Mouse (Mus musculus): ENCODE results near the gene Hoxb3. TPM values are rescaled to one million over a fixed set of nuclear protein-coding genes. Genes with fewer than 3 reads are reported as not detected.

The Hoxb3 gene
- polyA plus RNA-seq, 1 experiment from 2014 or later = 1.1 TPM

DNA sequence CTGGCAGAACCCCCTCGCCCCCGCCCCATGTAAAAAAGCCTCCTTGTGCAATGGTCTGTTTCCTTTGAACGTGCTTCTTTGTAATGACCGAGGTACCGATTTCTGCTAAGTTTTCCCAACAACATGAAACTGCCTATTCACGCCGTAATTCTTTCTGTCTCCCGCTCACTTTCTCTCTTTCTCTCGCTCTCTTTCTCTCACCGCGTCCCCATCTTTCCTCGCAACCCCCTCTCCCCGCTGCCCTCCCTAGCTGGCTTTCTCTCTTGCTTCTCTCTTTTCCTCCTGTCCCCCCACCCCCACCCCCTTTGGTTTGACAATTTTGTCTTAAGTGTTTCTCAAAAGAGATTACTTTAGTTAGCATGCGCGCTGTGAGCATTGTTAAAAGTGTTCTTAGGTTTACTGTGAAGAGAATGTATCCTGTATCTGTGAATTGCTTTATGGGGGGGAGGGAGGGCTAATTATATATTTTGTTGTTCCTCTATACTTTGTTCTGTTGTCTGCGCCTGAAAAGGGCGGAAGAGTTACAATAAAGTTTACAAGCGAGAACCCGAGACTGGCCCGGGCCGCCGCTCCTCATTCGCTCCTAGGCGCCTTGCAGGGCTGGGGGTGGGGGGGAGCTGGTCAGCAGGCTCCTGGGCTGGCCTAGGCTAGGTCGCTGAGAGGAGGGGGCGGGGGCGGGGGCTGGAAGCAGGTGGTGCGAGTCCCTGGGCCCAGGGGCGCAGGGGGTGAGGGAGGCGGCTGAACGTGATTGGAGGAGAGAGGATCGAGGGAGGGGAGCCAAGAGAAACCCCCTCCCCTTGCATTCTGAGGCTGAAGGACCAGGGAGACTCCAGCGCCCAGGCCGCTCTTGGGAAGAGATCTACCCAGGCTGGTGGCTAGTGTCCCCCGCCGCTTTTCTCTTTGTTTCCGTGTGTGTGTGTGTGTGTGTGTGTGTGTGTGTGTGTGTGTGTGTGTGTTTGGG is 38.1 kb upstream of the Hoxb3 start:
- no peak overlapping the region for H3K27ac ChIP-seq
- no peaks in the 10 kb centered on the region for H3K79me2 ChIP-seq (ENCODE audit: inconsistent target)
- WGBS (ENCODE audit: missing documents) = 5% methylated on average over 29 of the region's 37 CpGs
- no peaks in the 10 kb centered on the region for H3K36me3 ChIP-seq (ENCODE audit: inconsistent target)
- H3K4me3 ChIP-seq (ENCODE audit: inconsistent target) = no peak overlapping the region

DNA sequence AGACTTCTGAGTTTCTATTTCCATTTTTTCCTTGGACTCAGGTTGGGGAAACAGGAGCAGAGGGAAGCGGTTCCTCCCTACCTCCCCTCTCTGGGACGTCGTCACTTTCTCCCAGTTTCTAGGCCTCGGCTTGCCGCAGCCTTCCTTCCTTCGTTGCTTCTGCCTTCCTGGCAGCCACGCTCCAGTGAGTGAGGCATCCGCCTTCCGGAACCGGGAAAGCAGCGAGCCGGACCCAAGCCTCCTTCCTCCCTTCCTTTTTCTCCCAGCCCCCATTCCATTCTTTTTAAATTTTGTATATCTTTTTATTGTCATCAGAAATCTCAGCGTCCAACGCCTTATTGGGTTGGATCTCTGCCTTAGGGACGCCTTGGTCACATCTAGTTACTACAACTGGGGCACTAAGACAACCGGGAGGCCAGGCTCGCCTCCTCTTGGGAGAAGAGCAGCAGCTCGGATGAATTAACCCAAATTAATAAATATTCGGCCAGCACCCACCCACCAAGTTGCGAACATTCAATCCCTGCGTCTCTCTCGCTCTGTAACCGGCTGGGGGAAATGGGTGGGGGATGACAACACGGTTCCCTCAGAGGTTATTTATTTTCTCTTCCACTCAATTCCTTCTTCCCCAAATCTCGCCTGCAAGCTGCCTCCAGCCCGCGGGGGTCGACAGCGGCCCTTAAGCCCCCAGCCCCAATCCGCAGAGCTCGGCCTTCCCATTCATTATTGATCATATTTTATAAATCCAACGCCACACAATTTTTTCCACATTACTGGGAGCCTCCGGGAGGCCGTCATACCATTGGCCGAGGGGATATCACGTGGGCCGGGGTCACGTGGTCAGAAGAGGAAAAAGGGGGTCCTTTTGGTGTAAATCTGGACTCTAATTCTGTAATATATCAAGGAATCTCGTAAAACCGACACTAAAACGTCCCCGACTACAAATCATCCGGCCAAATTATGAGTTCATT is 37.1 kb upstream of the Hoxb3 start, which contains the start of gene Hoxb7:
Gene Hoxb7, plus strand, starts transcription at position 853 of the 968 bp plus-strand sequence.
- Histone ChIP-seq H3K79me2 (ENCODE audit: inconsistent target) (no peaks in the 10 kb centered on the region), H3K36me3 (ENCODE audit: inconsistent target) (no peaks in the 10 kb centered on the region), H3K27ac (no peak within 1 kb of the TSS), H3K4me3 (ENCODE audit: inconsistent target) (no peak within 1 kb of the TSS; the same call in 1 of the 2 replicates)
- WGBS (ENCODE audit: missing documents) = 3% methylated on average over 43 of the region's 43 CpGs

DNA sequence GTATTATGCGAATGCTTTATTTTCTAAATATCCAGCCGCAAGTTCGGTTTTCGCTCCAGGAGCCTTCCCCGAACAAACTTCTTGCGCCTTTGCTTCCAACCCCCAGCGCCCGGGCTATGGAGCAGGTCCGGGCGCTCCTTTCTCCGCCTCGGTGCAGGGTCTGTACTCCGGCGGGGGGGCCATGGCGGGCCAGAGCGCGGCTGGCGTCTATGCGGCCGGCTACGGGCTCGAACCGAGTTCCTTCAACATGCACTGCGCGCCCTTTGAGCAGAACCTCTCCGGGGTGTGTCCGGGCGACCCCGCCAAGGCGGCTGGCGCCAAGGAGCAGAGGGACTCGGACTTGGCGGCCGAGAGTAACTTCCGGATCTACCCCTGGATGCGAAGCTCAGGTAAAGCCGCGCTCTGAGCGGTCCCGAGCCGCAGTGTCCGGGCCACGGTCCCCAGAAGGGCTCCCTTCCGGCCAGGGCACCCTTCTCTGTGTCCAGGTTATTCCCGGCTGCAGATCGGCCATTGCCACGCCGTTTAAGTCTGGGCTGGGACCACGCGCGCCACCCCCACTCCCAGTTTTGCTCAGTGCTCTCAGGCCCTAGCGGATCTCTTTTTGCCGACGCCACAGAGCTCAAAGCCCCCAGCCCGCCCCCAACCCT is 36.3 kb upstream of the Hoxb3 start:
- Histone ChIP-seq H3K4me3 (ENCODE audit: inconsistent target) (no peak overlapping the region; the same call in 1 of the 2 replicates), H3K27ac (no peak overlapping the region), H3K36me3 (ENCODE audit: inconsistent target) (no peaks in the 10 kb centered on the region), H3K79me2 (ENCODE audit: inconsistent target) (no peaks in the 10 kb centered on the region)
- WGBS (ENCODE audit: missing documents) = 6% methylated on average over 54 of the region's 55 CpGs

DNA sequence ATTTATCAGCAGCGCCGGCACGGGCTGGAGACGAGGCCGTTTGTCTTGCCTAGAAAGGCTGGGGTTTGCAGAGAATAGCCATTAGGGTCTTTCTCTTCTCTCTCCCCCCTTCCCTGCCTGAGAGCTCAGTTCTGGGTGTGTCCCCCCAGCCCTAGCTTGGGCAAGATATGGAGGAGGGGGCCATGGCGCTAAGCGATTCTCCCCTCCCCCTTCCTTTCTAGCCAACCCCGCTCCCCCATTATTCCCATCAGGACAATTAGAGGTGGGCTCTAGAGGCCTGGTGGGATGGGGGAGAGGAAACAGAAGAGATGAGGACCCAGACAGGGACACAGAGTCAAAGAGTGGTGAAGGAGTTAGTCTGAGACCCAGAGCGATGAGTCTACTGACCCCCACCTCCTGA is 35.7 kb upstream of the Hoxb3 start:
- Histone ChIP-seq H3K4me3 (ENCODE audit: inconsistent target) (no peak overlapping the region), H3K36me3 (ENCODE audit: inconsistent target) (no peaks in the 10 kb centered on the region), H3K27ac (no peak overlapping the region), H3K79me2 (ENCODE audit: inconsistent target) (no peaks in the 10 kb centered on the region)
- WGBS (ENCODE audit: missing documents) = 46% methylated on average over 9 of the region's 9 CpGs

DNA sequence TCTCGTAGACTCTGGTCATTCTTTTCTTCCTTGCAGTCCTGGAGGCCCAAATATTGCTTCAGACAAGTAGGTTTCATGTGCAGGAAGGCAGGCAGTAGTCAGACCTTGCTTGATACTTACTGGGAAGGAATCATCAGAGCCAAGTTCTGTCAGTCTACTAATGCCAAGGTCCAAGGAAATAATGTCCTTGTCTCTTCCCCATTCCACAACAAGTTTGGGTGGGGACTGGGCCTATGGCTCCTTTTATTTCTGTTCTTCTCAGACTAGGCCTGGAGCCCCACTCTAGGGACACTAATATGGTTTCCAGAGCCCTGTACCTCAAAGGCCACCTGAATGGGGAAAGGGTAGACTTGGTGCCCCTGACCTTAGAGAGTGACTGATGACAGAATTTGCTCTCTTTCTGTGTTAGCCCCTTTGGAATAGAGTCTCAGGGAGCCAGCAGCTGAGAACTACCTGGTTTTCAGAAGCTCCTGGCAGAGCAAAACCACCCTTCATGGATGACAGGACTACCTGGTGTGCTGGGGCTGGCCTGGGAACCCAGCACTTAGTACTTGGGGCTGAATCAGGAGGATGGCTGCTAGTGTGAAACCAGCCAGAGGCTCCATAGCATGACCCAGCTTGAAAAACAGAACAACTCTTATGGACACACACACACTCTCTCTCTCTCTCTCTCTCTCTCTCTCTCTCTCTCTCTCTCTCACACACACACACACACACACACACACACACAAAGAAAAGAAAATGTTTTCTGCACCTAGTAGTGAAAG is 34.5 kb upstream of the Hoxb3 start:
- WGBS (ENCODE audit: missing documents) = 81% methylated on average over 1 of the region's 1 CpGs

DNA sequence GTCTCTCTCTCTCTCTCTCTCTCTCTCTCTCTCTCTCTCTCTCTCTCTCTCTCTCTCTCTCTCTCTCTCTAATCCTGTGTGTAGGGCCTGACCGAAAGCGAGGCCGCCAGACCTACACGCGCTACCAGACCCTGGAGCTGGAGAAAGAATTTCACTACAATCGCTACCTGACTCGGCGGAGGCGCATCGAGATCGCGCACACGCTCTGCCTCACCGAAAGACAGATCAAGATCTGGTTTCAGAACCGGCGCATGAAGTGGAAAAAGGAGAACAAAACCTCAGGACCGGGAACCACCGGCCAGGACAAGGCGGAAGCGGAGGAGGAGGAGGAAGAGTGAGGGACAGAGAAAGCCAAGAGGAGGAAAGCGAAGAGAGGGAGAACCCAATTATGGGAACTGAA is 33.8 kb upstream of the Hoxb3 start:
- H3K36me3 ChIP-seq (ENCODE audit: inconsistent target) = no peaks in the 10 kb centered on the region
- WGBS (ENCODE audit: missing documents) = 56% methylated on average over 15 of the region's 21 CpGs
- H3K79me2 ChIP-seq (ENCODE audit: inconsistent target) = no peaks in the 10 kb centered on the region
- H3K4me3 ChIP-seq (ENCODE audit: inconsistent target) = no peak overlapping the region
- H3K27ac ChIP-seq = no peak overlapping the region

More for the DNA sequence above, 34.5 kb upstream of the Hoxb3 start:
- no peaks in the 10 kb centered on the region for H3K79me2 ChIP-seq (ENCODE audit: inconsistent target)
- no peaks in the 10 kb centered on the region for H3K36me3 ChIP-seq (ENCODE audit: inconsistent target)
- no peak overlapping the region for H3K4me3 ChIP-seq (ENCODE audit: inconsistent target)
- H3K27ac ChIP-seq = no peak overlapping the region

DNA sequence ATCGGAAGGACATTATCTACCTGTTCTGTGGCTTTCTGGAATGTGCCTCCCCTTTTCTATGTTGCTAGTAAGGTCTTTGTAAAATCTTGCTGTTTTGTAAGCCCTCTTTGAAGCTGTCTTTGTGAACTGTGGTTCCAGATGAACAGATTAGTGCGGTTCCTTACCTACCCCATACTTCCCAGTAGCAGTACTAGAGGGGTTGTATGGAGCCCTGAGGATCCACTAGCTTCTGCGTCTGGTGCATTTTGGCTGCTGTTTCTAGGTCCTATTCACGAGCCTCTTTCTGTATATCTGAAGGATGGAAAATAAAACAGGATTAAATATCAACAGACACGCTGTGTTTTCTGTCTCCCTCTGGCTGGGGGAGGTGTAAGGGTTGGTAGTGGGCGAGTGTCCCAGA is 33.3 kb upstream of the Hoxb3 start:
- 87% methylated on average over 6 of the region's 6 CpGs for WGBS (ENCODE audit: missing documents)
- H3K4me3 ChIP-seq (ENCODE audit: inconsistent target) = no peak overlapping the region
- H3K79me2 ChIP-seq (ENCODE audit: inconsistent target) = no peaks in the 10 kb centered on the region
- no peak overlapping the region for H3K27ac ChIP-seq
- no peaks in the 10 kb centered on the region for H3K36me3 ChIP-seq (ENCODE audit: inconsistent target)

DNA sequence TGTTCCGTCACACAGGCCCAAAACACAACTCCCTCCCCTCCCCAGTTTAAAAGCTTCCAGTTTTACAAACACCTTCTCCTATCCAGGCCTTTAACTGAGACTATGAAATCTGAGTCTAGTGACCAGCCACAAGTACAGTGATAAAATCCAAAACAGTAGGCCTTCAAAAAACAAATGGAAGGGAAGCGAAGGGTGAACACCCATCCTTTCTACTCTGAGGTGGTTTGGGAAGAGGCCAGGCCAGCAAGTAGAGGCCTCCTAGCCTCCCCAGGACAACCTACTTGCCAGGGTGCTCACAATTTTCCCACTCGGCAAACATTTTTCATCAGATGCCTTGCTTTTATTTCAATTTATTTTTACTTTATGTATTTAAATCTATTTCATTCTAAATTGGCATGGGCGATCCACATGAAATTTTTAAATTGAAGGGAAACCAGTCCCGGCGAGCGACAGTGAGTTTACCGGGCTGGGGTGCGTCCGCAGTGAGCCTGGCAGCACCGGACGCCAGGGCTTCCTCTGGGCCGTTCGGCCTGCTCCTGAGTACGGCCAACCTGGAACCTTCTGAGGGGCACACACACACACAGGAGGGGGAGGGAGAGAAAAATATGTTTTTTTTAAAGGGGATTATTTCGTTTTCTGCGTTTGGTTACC is 32.3 kb upstream of the Hoxb3 start:
- Histone ChIP-seq H3K79me2 (ENCODE audit: inconsistent target) (no peaks in the 10 kb centered on the region), H3K27ac (no peak overlapping the region), H3K4me3 (ENCODE audit: inconsistent target) (no peak overlapping the region), H3K36me3 (ENCODE audit: inconsistent target) (no peaks in the 10 kb centered on the region)
- 86% methylated on average over 17 of the region's 17 CpGs for WGBS (ENCODE audit: missing documents)

DNA sequence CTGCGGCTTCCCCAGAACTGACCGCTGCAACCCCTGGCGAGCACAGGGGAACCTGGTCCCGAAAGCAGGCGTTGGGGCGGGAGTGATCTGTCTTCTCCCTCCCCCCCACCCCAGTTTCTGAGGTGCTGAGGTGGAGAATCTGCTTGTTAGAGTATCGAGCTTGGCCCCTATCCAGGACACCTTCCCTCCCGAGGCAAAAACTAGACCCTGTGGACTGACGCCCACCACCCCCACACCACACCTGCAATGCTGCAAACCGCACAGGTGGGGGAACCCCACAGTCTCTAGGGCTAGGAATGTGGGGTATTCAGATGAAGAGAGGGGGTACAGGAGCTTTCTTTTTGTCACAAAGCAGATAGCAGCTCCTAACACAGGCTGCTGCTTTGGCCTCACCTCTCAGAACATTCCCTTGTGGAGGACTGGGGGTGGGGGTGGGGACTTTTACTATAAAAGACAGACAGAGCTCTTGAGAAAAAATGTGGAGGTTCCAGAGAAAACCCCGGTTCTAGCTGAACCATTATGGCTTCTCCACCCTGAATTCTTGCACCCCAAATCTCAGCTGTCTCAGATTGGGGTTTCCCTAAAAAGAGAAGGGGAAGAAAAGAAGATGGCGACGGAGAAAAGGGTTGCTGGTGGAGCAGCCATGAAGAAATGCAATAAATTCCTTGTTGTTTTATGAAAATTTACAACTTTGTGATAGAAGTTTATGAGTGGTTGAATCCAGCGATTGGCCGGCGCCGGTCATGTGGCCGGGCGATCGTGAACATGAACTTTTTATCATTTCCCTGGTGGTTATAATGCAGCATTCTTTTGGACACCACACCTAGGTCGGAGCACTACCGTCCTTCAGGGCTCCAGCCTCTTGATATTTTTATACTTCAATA is 31.2 kb upstream of the Hoxb3 start, which contains the start of gene Hoxb6:
Gene Hoxb6, plus strand, starts transcription at position 796 of the 884 bp plus-strand sequence.
- WGBS (ENCODE audit: missing documents) = 24% methylated on average over 20 of the region's 22 CpGs
- H3K36me3 ChIP-seq (ENCODE audit: inconsistent target) = no peaks in the 10 kb centered on the region
- no peak within 1 kb of the TSS for H3K27ac ChIP-seq
- no peaks in the 10 kb centered on the region for H3K79me2 ChIP-seq (ENCODE audit: inconsistent target)
- H3K4me3 ChIP-seq (ENCODE audit: inconsistent target) = no peak within 1 kb of the TSS

DNA sequence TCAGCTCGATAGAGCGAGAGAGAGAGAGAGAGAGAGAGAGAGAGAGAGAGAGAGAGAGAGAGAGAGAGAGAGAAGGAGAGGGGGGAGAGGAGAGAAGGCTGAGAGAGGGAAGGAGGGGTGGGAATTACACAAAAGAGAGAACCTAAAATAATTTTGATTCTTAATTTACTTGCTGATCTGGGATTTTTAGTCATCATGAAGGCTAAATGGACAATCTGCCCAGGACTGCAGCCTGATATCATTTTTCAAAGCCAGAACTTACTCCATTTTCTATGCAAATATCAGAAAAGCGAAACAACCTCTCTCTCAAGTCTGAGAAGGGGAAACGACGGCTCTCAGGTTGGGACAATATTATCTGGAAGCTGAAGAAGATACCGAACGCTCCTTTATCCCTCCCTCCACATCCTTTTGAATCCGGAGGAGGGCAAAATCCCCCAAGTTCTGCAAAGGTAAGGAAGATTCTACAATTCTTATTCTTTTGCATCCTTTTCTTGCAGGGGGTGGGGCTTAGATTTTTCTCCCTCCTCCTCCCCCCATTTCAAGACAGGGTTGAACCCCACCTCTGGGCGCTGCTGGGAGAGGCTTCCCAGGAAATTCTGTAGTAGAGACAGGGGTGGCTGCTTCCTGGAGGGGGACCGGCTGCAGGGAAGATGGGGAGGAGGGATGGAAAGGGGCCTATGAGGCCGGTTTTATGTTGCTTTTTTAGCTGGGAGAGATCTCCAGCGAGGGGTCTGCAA is 30.4 kb upstream of the Hoxb3 start:
- 5% methylated on average over 12 of the region's 12 CpGs for WGBS (ENCODE audit: missing documents)
- Histone ChIP-seq H3K27ac (no peak overlapping the region), H3K36me3 (ENCODE audit: inconsistent target) (no peaks in the 10 kb centered on the region), H3K79me2 (ENCODE audit: inconsistent target) (no peaks in the 10 kb centered on the region), H3K4me3 (ENCODE audit: inconsistent target) (no peak overlapping the region)

DNA sequence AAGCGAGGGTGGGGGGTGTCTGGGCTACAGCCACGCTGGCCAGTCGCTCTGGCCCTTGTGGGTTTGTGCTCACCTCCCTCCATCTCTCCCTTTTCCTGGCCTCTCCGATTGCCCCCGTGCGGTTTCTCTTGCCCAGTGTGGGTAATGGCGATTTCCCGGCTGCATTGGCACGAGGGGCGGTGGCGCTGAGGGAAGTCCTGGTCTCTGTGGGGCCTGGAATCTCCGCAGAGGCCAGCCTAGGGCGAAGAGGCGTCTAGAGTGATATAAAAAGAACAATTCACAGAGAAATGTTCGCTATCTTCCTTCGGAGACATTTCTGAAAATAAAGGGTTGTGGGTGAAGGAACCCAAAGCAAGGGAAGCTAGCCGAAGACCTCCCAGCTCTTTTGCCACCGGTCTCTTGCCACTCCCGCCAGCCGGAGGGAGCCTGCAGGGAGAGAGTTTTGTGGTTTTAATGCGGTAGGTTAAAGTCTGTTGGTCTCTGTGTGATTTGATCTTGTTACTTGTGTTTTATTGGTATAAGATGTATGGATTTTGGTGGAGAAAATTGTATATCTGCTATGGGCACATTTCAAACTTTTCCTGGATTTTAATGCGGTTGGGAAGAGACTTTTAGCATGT is 29.7 kb upstream of the Hoxb3 start:
- H3K4me3 ChIP-seq (ENCODE audit: inconsistent target) = no peak overlapping the region
- 5% methylated on average over 22 of the region's 22 CpGs for WGBS (ENCODE audit: missing documents)
- no peaks in the 10 kb centered on the region for H3K36me3 ChIP-seq (ENCODE audit: inconsistent target)
- H3K27ac ChIP-seq = no peak overlapping the region
- no peaks in the 10 kb centered on the region for H3K79me2 ChIP-seq (ENCODE audit: inconsistent target)

Measured in macrophage (primary cell).